Mouse (Mus musculus) embryonic fibroblast, embryonic 13.5 days (primary cell): ENCODE measurements around the gene Psmf1. TPM values are rescaled to one million over a fixed set of nuclear protein-coding genes. Genes with fewer than 3 reads are reported as not detected.

Experiments
- H3K27ac ChIP-seq: 2 replicates; pipeline ENCODE4 v1.5.1; 2012; ENCODE audit warnings: low read length, control low read depth, inconsistent platforms; ENCODE audit not compliant: insufficient read depth
- H3K4me1 ChIP-seq: 2 replicates; pipeline ENCODE4 v1.6.1; 2011; ENCODE audit warnings: low read length; ENCODE audit not compliant: control insufficient read depth, insufficient read depth
- H3K4me3 ChIP-seq: 2 replicates; pipeline ENCODE4 v1.5.1; 2011; ENCODE audit warnings: mild to moderate bottlenecking, control low read depth, low read length; ENCODE audit not compliant: insufficient read depth
- CTCF ChIP-seq: IDR thresholded peaks from 2 replicates; pipeline ENCODE4 v1.5.1; 2011; ENCODE audit warnings: mild to moderate bottlenecking, control low read depth, low read length, moderate library complexity, borderline replicate concordance; ENCODE audit not compliant: insufficient read depth
- POLR2A ChIP-seq: IDR thresholded peaks from 2 replicates; pipeline ENCODE4 v1.6.1; 2011; ENCODE audit warnings: low read depth, mild to moderate bottlenecking, control low read depth, low read length, moderate library complexity
- polyA plus RNA-seq: library from polyadenylated mRNA; stranded (reverse); fragments of >200 nt; gene quantifications from 2 replicates; pipeline ENCODE4 v1.2.4, GENCODE M21; 2011; ENCODE audit warnings: low read depth; ENCODE audit not compliant: missing spikeins, insufficient read length

Gene Psmf1
- polyA plus RNA-seq, 1 experiment = 32.7 TPM

DNA sequence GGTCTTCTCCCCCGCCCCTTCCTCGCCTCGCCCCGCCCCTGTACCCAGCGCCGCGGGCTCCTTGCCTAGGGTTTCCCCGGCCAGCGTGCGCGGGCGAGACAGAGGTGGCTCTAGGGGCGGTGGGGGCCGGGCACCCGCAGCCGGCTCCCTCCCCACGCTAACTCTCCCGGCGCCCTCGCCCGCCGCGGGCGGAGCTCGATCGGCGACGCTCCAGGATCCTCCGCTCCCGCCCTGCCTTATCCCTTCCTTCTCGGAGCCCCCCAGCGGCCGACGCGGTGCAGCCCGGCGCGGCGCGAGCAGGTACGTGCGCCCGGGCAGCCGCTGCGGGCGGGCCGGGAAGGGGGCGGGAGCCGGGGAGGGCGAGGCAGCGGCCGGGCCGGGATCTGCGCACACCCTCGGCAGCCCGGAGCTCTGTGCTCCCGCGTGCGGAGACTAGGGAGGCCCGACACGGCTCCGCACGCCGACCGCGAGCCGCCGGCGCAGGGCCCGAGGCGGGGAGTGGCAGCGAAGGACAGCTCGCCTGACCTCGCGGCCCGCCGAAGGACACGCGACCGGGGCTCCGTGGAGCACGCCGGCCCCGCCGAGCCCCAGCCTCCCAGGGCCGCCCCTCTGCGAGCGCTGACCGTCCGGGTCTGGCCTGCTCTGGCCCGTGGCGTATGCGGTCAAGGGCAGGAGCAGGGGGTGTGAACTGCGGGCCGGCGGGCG, 41.7 kb downstream of the Psmf1 start:
- Histone ChIP-seq H3K27ac (no peak overlapping the region), H3K4me3 (peak overlapping the region; percentile 20), H3K4me1 (peaks cover 5% of the 10 kb centered on the region; the same call in 1 of the 2 replicates)
- TF ChIP-seq POLR2A (no peak), CTCF (0 out of 2 replicates have a peak, but pooled peaks have one; percentile 8)

DNA sequence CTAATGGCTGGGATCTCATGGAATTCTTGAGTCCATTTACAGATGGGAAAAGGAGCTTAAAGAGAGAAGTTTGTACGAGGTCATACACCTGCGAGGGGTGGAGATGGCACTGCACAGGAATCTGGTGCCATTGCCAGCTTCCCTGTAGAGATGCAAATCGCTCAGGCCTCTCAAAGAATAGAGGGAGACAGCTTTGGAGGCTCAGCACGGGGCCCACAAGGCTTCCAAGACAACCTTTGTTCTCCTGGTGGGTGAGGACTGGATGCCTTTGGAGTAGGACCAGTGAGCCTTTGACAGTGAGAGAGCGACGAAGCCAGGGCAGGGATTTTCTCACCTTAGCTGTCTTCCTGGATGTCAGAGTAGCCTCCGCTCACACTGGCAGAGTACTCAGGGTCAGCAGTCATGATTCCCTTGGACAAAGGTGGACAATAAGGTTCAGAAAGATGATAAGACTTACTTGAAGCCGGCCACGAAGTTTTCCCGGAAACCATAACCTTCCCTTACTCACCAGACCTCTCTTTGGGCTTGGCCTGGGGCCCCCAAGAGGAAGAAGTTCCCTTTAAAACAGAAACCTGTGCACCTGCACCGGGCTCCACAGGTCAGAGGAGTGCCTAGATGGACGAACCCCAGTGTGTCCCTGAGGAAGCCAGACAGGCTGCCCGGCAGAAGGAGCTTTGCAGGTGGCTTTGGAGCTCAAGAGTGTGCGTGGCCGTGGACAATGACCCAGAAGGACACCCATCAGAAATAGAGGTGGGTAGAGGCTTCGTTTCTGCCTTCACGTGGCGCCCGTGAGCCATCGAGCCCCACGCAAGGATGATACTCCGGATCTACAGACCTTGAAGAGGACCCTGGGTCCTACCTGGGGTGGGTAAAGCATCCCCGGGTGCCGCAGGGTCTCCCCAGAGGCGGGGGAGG, 42.5 kb downstream of the Psmf1 start, which contains the start of gene Tmem74b:
TSS of gene Tmem74b (plus strand) at position 778 of the 915 bp plus-strand sequence.
- peak within 1 kb of the TSS; percentile 20 for H3K4me3 ChIP-seq
- TF ChIP-seq POLR2A = no peak
- TF ChIP-seq CTCF = no peak
- peaks cover 5% of the 10 kb centered on the region; the same call in 1 of the 2 replicates for H3K4me1 ChIP-seq
- no peak within 1 kb of the TSS for H3K27ac ChIP-seq

DNA sequence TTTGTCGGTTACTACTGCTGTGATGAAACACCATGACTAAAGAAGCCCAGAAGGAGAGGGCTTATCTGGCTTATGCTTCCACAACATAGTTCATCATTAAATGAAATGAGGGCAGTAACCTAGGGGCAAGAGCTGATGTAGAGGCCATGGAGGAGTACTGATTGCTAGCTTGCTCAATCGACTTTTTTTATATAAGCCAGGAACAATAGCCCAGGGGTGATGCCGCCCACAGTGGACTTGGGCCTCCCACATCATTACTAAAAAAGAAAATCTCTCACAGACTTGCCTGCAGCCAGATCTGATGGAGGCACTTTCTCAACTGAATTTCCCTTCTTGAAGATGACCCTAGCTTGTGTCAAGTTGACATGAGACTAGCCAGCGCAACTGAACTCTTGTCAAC, 61.0 kb downstream of the Psmf1 start:
- H3K27ac ChIP-seq = no peak overlapping the region
- TF ChIP-seq POLR2A = no peak
- TF ChIP-seq CTCF = no peak
- no peaks in the 10 kb centered on the region for H3K4me1 ChIP-seq
- no peak overlapping the region for H3K4me3 ChIP-seq

GRCm38 (mm10) chr2:151682357-151682756, 61.6 kb downstream of the Psmf1 start:
- Histone ChIP-seq H3K4me3 (no peak overlapping the region), H3K4me1 (no peaks in the 10 kb centered on the region), H3K27ac (no peak overlapping the region)
- TF ChIP-seq POLR2A = no peak
- TF ChIP-seq CTCF = peak; percentile 36; the same call in 1 of the 2 replicates

GRCm38 (mm10) chr2:151676234-151676633, 67.8 kb downstream of the Psmf1 start:
- TF ChIP-seq CTCF (no peak), POLR2A (no peak)
- Histone ChIP-seq H3K4me1 (no peaks in the 10 kb centered on the region), H3K4me3 (no peak overlapping the region), H3K27ac (no peak overlapping the region)

DNA sequence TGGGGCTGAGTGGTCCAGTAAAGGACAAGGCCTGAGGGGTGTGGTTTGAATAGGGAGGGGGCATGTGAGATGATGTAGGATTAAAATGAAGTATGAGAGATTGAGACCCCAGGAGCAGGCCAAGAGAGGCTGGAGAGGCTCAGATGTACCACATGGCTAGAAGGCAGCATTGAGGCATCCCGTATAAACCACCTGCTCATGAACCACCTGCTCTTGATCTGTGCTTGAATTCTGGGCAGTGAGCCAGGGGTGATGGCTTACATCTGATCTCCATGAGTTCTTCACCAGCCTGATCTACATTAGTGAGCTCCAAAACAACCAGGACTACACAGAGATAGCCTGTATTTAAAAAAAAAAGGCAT, 73.0 kb downstream of the Psmf1 start:
- TF ChIP-seq CTCF (no peak), POLR2A (no peak)
- H3K4me1 ChIP-seq = no peaks in the 10 kb centered on the region

DNA sequence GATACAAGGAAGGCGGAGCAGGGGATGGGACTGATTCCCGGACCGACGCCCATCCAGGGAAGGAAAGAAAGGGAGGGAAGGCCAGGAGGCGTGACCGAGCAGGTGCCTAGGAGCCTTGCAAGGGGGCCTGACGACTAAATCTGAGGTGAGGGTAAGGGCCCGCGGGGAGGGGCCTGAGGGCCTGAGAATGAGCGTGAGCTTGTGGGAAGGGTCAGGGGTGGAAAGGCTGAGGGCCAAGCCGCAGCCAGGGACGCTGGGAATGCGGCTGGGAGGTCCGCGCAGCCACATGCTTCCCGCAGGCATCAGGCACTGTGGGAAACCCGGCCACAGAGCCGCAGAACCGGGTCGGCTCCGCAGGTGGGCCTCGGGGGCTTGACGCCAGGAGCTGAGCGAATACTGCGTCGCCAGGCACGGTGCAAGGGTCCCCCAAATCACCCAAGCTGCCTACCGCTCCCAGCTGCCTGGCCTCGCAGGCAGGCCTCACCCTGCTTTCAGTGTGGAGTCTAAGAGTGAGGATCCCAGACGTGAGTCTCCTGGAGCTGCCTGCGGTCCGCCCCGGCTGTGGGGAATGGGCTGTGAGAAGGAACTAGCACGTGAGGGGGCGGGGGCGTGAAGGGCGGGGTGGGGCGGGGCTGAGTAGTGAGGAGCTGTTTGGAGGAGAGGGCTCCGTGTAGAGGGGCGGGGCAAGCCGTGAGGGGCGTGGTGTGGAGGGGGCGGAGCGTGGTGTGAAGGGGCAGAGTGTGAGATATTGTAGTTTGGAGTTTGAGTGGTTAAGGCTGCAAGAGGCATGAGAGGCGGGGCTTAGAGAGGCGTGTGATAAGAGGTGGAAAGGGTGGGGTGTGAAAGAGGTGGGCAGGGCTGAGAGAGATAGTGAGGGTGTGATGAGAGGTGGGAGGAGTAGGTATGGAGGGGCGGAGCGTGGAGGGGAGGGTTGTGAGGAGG, 73.7 kb downstream of the Psmf1 start:
- H3K27ac ChIP-seq = no peak overlapping the region
- TF ChIP-seq CTCF = no peak
- TF ChIP-seq POLR2A = no peak

More for the DNA sequence above, 73.0 kb downstream of the Psmf1 start:
- H3K4me3 ChIP-seq = no peak overlapping the region
- H3K27ac ChIP-seq = no peak overlapping the region

GRCm38 (mm10) chr2:151668433-151668832, 75.6 kb downstream of the Psmf1 start, which contains the start of gene Rad21l:
TSS of gene Rad21l (minus strand) at chr2:151668533.
- H3K4me3 ChIP-seq = no peak within 1 kb of the TSS
- H3K4me1 ChIP-seq = no peaks in the 10 kb centered on the region
- H3K27ac ChIP-seq = no peak within 1 kb of the TSS
- no peak for TF ChIP-seq CTCF
- no peak for TF ChIP-seq POLR2A

More for the DNA sequence above, 73.7 kb downstream of the Psmf1 start:
- Histone ChIP-seq H3K4me1 (no peaks in the 10 kb centered on the region), H3K4me3 (no peak overlapping the region)

Other genes starting within 250 kb of the Psmf1 start
- gene Fkbp1a, start 201.7 kb downstream of the Psmf1 start, polyA plus RNA-seq = 543 and 620 TPM in 2 replicates
- 0.86 and 0.94 TPM in 2 replicates for gene Sdcbp2, start 171.6 kb downstream of the Psmf1 start, polyA plus RNA-seq
- 0.44 and 1.5 TPM in 2 replicates for gene Snph, start 111.6 kb downstream of the Psmf1 start, polyA plus RNA-seq
- not detected in 2 replicates for gene Rad21l, start 75.7 kb downstream of the Psmf1 start, polyA plus RNA-seq
- gene Tmem74b, start 42.2 kb downstream of the Psmf1 start, polyA plus RNA-seq = not detected in 2 replicates
- not detected in 2 replicates for gene Rspo4, start 98.7 kb upstream of the Psmf1 start, polyA plus RNA-seq
- gene Angpt4, start 167.0 kb upstream of the Psmf1 start, polyA plus RNA-seq = 2.1 and 4.8 TPM in 2 replicates
- gene Fam110a, start 236.0 kb upstream of the Psmf1 start, polyA plus RNA-seq = 9.7 and 13.4 TPM in 2 replicates